Mouse (Mus musculus) heart, embryonic 11.5 days (tissue): ENCODE data around the gene Pard3. TPM values are rescaled to one million over a fixed set of nuclear protein-coding genes. Genes with fewer than 3 reads are reported as not detected.

Experiments used
- ATAC-seq: fragments of 200-750 bp; cut with Nextera tagmentation; replicated peaks from 2 replicates; pipeline ENCODE4 v1.8.0; 2017; ENCODE audit warnings: moderate library complexity; ENCODE audit not compliant: insufficient number of reproducible peaks, low FRiP score, low TSS enrichment
- H3K27ac ChIP-seq: fragments of 300-500 bp; sonication (generic); 2 replicates; pipeline ENCODE4 v1.5.1; 2014; ENCODE audit warnings: mild to moderate bottlenecking, low read depth, low read length
- H3K27me3 ChIP-seq: fragments of 300-500 bp; sonication (generic); 2 replicates; pipeline ENCODE4 v1.6.1; 2014; ENCODE audit warnings: mild to moderate bottlenecking, low read length, mixed read lengths; ENCODE audit not compliant: control insufficient read depth, insufficient read depth
- H3K36me3 ChIP-seq: fragments of 300-500 bp; sonication (generic); 2 replicates; pipeline ENCODE4 v1.6.1; 2014; ENCODE audit warnings: mild to moderate bottlenecking, low read length, moderate library complexity, mixed read lengths; ENCODE audit not compliant: control insufficient read depth, insufficient read depth
- H3K4me1 ChIP-seq: fragments of 300-500 bp; sonication (generic); 2 replicates; pipeline ENCODE4 v1.6.1; 2014; ENCODE audit warnings: low read length; ENCODE audit not compliant: control insufficient read depth, insufficient read depth
- H3K4me2 ChIP-seq: fragments of 300-500 bp; sonication (generic); 2 replicates; pipeline ENCODE4 v1.6.1; 2014; ENCODE audit warnings: mild to moderate bottlenecking, moderate library complexity
- H3K4me3 ChIP-seq: fragments of 300-500 bp; sonication (generic); 2 replicates; pipeline ENCODE4 v1.5.1; 2014; ENCODE audit warnings: low read depth, low read length
- H3K9ac ChIP-seq: fragments of 300-500 bp; sonication (generic); 2 replicates; pipeline ENCODE4 v1.6.1; 2014; ENCODE audit warnings: mild to moderate bottlenecking, low read depth, low read length, moderate library complexity
- H3K9me3 ChIP-seq: fragments of 300-500 bp; sonication (generic); replicated peaks from 2 replicates; pipeline ENCODE4 v1.6.1; 2016; ENCODE audit warnings: low read length; ENCODE audit not compliant: control insufficient read depth
- WGBS: fragments of 180-500 bp; shearing (Covaris S2); extraction: QIAGEN DNeasy Blood & Tissue Kit; methylation state at CpG from one replicate; pipeline ENCODE4 v1.1.7; 2014; ENCODE audit not compliant: insufficient replicate concordance; 5-methylcytosine and 5-hydroxymethylcytosine counted together
- polyA plus RNA-seq: library from polyadenylated mRNA; unstranded; fragments of >200 nt; fragmentation: Nextera tagmentation; extraction: Ambion mirVana; gene quantifications from 2 replicates; pipeline ENCODE4 v1.2.1, GENCODE M21; 2014

Gene Pard3
- polyA plus RNA-seq, 1 experiment from 2014 or later: 24.0 TPM

- Histone ChIP-seq H3K36me3 (no peaks in the 10 kb centered on the region), H3K4me3 (no peak overlapping the region), H3K4me1 (peaks cover 2% of the 10 kb centered on the region; the same call in 1 of the 2 replicates), H3K27ac (no peak overlapping the region), H3K4me2 (no peak overlapping the region), H3K27me3 (no peaks in the 10 kb centered on the region), H3K9me3 (no peaks in the 10 kb centered on the region), H3K9ac (no peak overlapping the region)
- 74% methylated on average over 3 of the region's 3 CpGs for WGBS
- no peak for ATAC-seq
Observed at GRCm38 (mm10) chr8:127534789-127535188, 471.1 kb downstream of the Pard3 start.

GRCm38 (mm10) chr8:127535192-127535845 is 471.6 kb downstream of the Pard3 start:
- WGBS: 74% methylated on average over 8 of the region's 8 CpGs
- Histone ChIP-seq H3K4me3 (no peak overlapping the region), H3K27me3 (no peaks in the 10 kb centered on the region), H3K4me2 (no peak overlapping the region), H3K36me3 (no peaks in the 10 kb centered on the region), H3K9ac (no peak overlapping the region), H3K27ac (no peak overlapping the region), H3K4me1 (peaks cover 2% of the 10 kb centered on the region; the same call in 1 of the 2 replicates), H3K9me3 (no peaks in the 10 kb centered on the region)
- no peak for ATAC-seq

GRCm38 (mm10) chr8:127535846-127536220 is 472.1 kb downstream of the Pard3 start:
- Histone ChIP-seq H3K27me3 (no peaks in the 10 kb centered on the region), H3K4me1 (peaks cover 2% of the 10 kb centered on the region; the same call in 1 of the 2 replicates), H3K4me3 (no peak overlapping the region), H3K27ac (no peak overlapping the region), H3K9me3 (no peaks in the 10 kb centered on the region), H3K9ac (no peak overlapping the region), H3K4me2 (no peak overlapping the region), H3K36me3 (no peaks in the 10 kb centered on the region)
- ATAC-seq: no peak
- 86% methylated on average over 1 of the region's 1 CpGs for WGBS

- H3K27ac ChIP-seq: no peak overlapping the region
- no peak for ATAC-seq
- H3K4me2 ChIP-seq: no peak overlapping the region
- no peaks in the 10 kb centered on the region for H3K9me3 ChIP-seq
- 0 out of 2 replicates have a peak, but pooled peaks cover 13% of the 10 kb centered on the region for H3K4me1 ChIP-seq
- 83% methylated on average over 3 of the region's 3 CpGs for WGBS
- no peaks in the 10 kb centered on the region for H3K36me3 ChIP-seq
- H3K4me3 ChIP-seq: no peak overlapping the region
- H3K27me3 ChIP-seq: no peaks in the 10 kb centered on the region
- H3K9ac ChIP-seq: no peak overlapping the region
Observed at GRCm38 (mm10) chr8:127539803-127540202, 476.1 kb downstream of the Pard3 start.

- Histone ChIP-seq H3K36me3 (no peaks in the 10 kb centered on the region), H3K4me2 (no peak overlapping the region), H3K27ac (no peak overlapping the region), H3K9ac (no peak overlapping the region), H3K9me3 (no peaks in the 10 kb centered on the region), H3K4me3 (no peak overlapping the region), H3K4me1 (0 out of 2 replicates have a peak, but pooled peaks cover 16% of the 10 kb centered on the region), H3K27me3 (no peaks in the 10 kb centered on the region)
- 90% methylated on average over 3 of the region's 3 CpGs for WGBS
- no peak for ATAC-seq
Observed at GRCm38 (mm10) chr8:127540273-127540672, 476.6 kb downstream of the Pard3 start.

DNA sequence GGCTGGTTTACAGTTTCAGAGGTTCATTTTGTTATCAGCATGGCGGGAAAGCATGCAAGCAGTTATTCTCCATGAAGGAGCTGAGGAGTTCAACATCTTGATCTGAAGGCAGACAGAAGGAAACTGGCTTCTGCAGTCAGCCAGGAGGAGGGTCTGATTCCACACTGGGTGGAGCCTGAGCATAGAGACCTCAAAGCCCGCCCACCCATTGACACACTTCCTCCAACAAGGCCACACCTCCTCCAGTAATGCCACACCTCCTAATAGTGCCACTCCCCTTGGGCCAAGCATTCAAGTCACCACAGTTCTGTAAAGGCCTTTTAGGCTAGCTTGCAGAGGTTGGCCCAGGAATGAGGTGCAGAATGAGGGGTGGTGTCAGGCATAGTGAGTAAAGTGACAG is 478.5 kb downstream of the Pard3 start:
- Histone ChIP-seq H3K9me3 (no peaks in the 10 kb centered on the region), H3K9ac (no peak overlapping the region), H3K36me3 (no peaks in the 10 kb centered on the region), H3K4me3 (no peak overlapping the region), H3K4me1 (0 out of 2 replicates have a peak, but pooled peaks cover 16% of the 10 kb centered on the region), H3K4me2 (no peak overlapping the region), H3K27me3 (no peaks in the 10 kb centered on the region), H3K27ac (no peak overlapping the region)
- ATAC-seq: no peak
- 74% methylated on average over 2 of the region's 2 CpGs for WGBS

DNA sequence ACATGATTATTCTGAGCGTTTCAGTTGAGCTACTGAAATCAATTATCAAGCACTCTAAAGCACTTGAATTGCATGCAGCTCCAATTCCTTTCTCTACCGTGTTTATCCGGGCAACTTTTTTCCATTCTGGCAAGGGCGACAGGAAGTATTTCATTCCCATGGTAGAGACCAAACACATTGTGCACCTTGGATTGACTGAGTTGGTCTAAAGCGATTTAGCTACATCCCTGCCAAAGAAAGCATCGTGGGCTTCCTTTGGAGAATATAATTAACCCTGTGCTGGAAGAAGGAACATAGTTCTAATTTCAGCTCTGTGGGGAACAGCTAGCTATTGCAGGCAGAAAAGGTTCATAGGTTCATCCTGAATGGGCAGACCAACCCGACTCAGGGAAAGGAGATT is 480.0 kb downstream of the Pard3 start:
- Histone ChIP-seq H3K9ac (no peak overlapping the region), H3K9me3 (no peaks in the 10 kb centered on the region), H3K36me3 (no peaks in the 10 kb centered on the region), H3K4me2 (no peak overlapping the region), H3K4me1 (0 out of 2 replicates have a peak, but pooled peaks cover 16% of the 10 kb centered on the region), H3K4me3 (no peak overlapping the region), H3K27ac (no peak overlapping the region), H3K27me3 (no peaks in the 10 kb centered on the region)
- 65% methylated on average over 7 of the region's 7 CpGs for WGBS
- ATAC-seq: no peak

DNA sequence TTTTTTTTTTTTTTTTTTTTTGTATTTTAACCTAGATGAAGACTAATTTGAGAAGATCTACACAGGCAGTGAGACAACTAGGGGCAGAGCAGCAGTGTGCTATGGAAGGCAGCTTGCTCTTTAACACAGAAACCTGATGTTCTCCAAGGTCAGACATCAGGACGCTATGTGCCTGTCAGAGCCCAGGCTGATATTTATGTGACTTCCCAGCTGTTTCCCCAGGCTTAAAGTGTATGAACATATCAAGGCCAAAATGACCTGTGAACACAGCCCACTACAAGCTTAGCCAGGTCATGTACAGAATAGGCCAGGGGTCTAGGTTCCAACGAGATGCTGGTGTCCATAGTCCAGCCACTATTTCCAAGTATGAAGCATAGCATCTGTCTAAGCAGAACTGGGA is 482.5 kb downstream of the Pard3 start:
- no peaks in the 10 kb centered on the region for H3K36me3 ChIP-seq
- no peaks in the 10 kb centered on the region for H3K27me3 ChIP-seq
- H3K9ac ChIP-seq: no peak overlapping the region
- 0 out of 2 replicates have a peak, but pooled peaks cover 16% of the 10 kb centered on the region for H3K4me1 ChIP-seq
- no peaks in the 10 kb centered on the region for H3K9me3 ChIP-seq
- no peak overlapping the region for H3K27ac ChIP-seq
- 74% methylated on average over 2 of the region's 2 CpGs for WGBS
- H3K4me2 ChIP-seq: no peak overlapping the region
- no peak overlapping the region for H3K4me3 ChIP-seq
- no peak for ATAC-seq

DNA sequence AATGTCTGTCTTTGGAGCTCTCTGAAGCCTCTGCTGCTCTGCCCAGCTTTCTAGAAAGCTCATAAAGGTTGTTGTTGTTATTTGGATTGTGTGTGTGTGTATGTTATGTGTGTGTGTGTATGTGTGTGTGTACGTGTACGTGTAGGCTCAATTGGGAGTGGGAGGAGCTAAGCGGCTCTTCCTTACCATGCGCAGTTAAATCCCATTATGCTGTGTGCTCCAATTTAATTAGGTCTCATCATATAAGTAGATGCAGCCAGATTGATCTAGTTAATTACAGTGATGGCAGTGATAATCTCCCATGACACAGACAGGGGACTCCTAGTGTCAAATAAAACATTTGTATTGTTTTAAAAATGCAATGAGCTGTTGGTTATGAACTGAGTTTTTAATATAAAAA is 487.2 kb downstream of the Pard3 start:
- Histone ChIP-seq H3K4me2 (no peak overlapping the region), H3K36me3 (no peaks in the 10 kb centered on the region), H3K27me3 (no peaks in the 10 kb centered on the region), H3K27ac (no peak overlapping the region), H3K9ac (no peak overlapping the region), H3K9me3 (no peaks in the 10 kb centered on the region), H3K4me3 (no peak overlapping the region), H3K4me1 (no peaks in the 10 kb centered on the region)
- no peak for ATAC-seq
- WGBS: 95% methylated on average over 4 of the region's 4 CpGs
